Mouse (Mus musculus) heart, postnatal 0 days (tissue): ENCODE results near the gene Zbtb12.

Source experiments
- CTCF ChIP-seq: IDR thresholded peaks from 2 replicates; pipeline ENCODE4 v1.5.1; 2016; ENCODE audit warnings: antibody characterized with exemption, control low read depth, low read depth
- EP300 ChIP-seq: IDR thresholded peaks from 2 replicates; pipeline ENCODE4 v1.6.1; 2016; ENCODE audit warnings: antibody characterized with exemption, low read depth

DNA sequence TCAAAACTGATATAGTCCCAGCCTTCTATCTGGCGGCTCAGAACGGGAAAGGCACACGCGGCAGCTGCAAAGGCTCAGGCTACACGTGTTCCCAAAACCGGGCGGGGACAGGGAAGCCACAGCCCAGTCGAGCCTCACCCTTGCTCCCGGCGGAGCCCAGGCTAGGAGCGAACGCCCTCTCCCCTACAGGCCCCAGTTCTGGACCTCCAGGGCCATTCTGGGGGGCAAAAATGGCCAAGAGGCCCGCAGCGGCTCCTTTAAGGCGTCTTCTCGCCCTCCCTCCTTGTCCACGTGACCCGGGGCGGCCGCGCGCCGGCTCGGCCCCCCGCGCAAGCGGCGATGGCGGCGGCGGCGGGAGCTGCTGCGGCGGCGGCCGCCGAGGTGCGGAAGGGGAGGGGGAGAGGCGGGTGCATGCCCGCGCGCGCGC lies 18.9 kb downstream of the Zbtb12 start, which contains the start of the genes C2 and Ehmt2:
- TF ChIP-seq CTCF = no peak
- TF ChIP-seq EP300 = no peak
